Mouse (Mus musculus): ENCODE data around the gene Ifi211.
"Not testable (repeated sequence)": the region's sequence is repeated elsewhere in the genome, so short reads cannot be mapped to it uniquely, and the experiment has no call there.

Ifi211 gene

DNA sequence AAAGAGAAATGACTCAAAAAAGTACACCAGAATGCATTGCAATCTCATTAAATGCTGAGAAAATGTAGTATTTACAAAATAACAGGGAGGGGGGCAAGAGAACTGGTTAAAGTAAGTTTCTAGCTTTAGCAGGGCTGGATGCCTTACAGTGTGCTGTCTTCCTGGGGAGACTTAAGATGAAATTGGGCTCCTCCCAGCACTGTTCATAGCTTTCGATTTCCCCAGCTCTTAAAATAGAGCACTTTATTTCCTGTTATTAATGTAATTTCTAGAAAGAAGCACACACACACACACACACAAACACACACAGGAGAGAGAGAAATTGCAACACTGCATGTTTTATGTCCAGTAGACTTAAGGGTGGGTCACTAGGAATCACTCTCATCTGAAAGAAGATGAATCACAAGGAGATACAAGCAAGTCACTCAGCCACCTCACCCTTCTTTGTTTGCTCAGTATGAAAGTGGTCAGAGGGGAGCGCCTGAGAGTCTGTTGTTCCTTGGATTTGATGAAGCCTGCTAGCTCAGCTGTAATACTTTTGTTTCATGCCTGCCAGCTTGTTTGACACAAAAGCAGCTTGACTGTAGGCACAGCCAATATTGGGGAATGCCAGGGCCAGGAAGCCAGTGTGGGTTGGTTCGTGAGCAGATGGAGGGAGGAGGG, 32.7 kb downstream of the Ifi211 start:
- POLR2A ChIA-PET: interaction anchor here in 1 of 4 experiments (0.6 kb wide), 1 partner anchor 62 kb away, joined by 3 read pairs; the partner anchor contains the start of gene Mndal
- CTCF ChIA-PET: not testable (repeated sequence)

DNA sequence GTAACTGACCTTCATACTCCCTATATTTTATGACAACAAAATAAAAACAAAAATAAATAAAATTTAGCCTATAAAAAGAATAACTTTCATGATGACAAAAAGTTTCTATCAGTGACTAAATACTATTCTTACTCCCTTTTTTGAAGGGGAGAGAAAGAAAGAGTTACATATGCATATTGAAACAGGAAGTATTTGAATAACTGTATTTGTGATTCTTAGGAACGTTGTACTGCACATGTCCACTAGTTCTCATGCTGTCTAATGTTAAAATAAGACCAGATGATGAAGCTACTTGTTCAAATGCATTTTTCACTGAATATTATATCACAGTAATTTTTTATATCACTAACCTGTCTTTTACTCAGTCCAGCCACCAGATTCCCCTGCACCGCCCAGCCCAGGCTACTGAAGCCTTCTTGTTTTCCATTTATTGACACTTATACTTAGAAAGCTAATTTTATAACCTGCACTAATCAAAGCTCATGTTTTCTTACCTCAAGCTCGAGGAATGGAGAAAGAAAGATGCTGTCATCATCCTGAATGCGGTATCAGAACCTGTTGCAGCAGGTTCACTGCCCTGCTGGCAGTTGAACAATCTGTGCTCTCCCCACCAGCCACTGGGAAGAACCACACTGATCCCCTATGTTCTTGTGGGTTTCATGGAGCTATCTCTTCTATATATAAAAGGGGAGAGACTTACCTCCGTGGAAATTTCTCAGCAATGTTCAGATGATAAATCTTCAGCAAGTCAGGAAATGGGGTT, 33.4 kb downstream of the Ifi211 start:
- POLR2A ChIA-PET: interaction anchor here in 1 of 4 experiments (0.6 kb wide), 1 partner anchor 63 kb away, joined by 3 read pairs; the partner anchor contains the start of gene Mndal
- CTCF ChIA-PET: not testable (repeated sequence)

DNA sequence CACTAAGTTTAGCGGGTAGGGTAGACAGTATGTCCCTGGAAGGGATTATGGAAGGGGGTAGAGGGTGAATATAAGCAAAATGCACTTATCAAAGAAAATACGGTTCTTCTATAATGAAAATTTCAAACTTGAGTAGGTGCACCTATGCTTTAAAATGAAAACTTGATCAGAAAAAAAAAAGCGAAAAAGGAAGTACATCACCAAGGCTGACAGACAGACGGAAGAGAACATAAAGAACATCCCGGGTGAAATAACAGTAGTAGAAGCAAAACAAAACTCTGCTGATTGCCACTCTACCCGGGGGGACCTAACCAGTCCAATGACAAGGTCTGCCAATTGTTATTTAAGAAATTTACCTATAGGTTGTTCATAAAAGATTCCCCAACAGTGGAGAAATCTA, 34.6 kb downstream of the Ifi211 start:
- CTCF ChIA-PET, POLR2A ChIA-PET: not testable (repeated sequence)

DNA sequence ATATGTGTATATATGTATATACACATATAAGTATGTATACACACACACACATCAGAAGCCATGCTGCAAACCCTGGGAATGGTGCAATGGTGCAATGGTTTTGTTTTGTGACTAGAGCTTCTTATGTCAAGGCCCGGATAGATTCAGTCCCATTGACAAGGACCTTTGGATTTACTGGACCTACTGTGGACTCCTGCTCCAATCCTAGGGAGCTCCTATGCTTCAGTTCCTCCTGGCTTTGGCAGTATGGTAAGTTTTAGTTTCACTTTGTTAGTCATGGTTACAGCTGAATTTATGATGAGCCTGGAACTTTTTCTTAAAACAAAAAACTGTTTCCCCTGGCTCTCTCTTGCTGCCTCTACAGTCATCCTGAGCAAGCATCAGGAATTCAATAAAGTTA, 35.7 kb downstream of the Ifi211 start:
- CTCF ChIA-PET: interaction anchor here in 1 of 4 experiments (0.5 kb wide), 1 partner anchor 1164 kb away, joined by 4 read pairs; no protein-coding TSS in a partner anchor
- POLR2A ChIA-PET: not testable (repeated sequence)

DNA sequence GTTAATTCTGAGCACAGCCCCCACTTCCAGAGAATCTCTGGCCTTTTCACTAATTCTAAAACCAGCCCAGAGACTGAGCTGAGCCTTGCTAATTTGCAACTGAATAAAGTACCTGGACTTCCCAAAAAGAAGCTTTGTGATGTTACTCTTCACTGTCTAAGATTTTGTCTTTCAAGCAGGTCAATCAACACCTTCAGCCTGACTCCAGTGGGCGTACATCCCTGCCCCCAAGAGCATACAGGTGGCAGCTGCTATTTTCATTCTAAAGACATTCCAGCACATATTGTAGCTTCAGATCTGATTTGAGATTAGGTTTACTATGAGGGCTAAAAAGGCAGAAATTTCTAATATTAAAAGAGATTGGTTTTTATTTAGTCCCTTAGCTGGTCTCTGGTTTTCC, 44.3 kb downstream of the Ifi211 start:
- CTCF ChIA-PET, POLR2A ChIA-PET: not testable (repeated sequence)

DNA sequence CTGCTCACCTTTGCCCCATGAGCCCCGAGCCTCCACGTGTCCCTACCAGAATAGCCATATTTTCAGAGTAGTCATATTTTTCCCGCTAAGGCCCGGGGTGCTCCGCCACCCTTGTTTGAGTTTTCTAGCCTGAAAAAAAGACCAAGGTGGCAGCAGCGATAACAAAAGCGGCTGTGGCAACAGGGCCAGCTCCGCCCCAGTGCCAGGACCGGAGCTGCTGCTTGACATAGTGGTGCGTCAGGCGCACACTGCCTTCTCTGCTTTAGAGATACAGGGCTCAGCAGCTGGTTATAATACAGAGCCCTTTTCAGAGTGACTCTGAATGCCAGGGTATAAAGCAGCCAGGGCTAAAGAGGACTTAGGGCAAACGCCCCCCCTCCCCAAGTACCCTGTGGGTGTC, 46.3 kb downstream of the Ifi211 start:
- CTCF ChIA-PET: no interaction called here
- POLR2A ChIA-PET: no interaction called here

DNA sequence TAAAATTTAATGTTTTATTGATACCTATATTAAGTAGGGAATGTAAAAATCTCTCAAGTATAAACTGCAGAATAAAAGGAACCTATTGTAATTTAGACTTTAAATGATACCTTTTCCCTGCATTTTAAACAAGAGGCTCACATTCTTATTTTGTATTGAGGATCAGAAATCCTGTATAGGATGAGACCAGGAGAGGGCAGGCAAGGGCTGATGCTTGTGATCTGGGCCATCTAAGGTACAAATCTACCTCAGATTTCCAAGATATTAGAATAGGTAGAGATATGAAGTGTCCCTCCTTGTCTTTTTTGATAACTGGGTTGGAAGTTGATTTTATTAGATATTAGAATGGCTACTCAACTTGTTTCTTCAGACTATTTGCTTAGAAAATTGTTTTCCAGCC, 59.1 kb downstream of the Ifi211 start:
- POLR2A ChIA-PET, CTCF ChIA-PET: not testable (repeated sequence)

DNA sequence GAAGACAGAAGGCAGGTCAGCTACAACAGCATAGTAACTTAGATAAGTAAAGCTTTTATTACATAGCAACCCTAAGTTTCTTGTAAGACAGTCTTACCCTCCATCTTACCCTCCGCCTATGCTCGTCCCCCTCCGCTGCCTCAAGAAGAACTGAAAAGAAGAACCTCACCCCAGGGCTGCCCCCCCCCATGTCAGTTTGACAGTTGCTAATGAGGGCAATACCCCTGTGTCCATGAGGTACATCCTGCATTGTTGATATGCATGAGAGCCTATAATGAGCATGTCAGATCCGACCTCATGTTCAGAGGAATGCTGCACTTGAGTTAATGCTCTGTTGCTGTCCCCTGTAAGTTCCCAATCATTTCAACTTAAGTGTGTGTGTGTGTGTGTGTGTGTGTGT, 60.0 kb downstream of the Ifi211 start:
- POLR2A ChIA-PET: not testable (repeated sequence)
- CTCF ChIA-PET: interaction anchor here in 1 of 4 experiments (0.6 kb wide), 1 partner anchor 618 kb away, joined by 4 read pairs; no protein-coding TSS in a partner anchor
